Mouse (Mus musculus): ENCODE data around the gene Zfp523.
"Not testable (repeated sequence)": the region's sequence is repeated elsewhere in the genome, so short reads cannot be mapped to it uniquely, and the experiment has no call there.

Zfp523 gene

DNA sequence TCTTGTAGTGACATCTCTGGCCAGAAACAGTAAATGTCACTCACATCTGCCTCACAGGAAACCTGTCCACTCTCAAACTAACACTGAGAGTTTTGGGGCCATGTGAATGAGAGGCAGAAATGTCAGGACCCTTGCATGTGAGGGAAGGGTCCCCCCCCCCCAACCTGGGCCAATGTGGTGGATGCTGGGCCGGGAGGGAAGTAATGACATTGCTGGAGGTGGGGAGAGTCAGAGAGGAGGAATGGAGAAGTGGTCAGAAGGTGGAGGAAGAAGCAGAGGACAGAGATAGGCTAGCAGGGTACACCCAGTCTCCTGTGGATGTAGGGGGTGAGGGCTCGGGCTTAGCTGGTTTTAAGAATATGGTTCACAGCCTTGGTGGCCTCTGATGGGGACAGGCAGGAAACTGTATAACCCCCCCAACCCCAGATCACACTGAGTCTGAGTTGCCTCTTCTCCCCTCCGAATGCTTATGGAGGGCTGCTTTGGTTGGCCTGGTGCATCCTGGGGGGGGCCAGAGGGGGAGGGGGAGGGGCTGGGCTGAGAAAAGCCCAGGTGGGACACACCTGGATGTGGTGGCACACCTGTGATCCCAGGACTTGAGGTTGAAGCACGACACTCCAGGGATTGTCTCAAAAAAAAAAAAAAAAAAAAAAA lies 32.7 kb downstream of the Zfp523 start:
- peak; percentile 47 for DNase-seq (ENCODE audit: low read depth, low spot score)

DNA sequence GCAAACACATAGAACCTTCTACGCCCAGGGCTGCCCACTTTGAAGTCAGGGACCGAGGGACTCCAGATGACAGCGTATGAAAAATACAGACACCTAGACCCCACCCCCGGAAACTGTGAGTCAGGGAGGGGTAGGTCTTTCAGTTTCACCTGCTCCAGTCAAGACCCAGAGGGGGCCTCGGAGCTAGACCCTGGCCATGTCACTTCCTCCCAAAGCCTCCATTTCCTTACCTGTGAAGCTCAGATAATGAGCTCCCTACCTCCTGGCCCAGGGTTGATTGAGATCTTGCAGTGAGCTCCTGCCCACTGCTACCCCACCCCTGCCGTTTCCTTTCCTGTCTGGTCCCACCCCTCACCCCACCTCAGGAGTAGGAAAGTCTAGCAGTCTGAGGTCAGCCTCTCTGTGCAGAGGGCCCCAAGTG lies 35.0 kb downstream of the Zfp523 start:
- DNase-seq (ENCODE audit: low read depth, low spot score) = peak; percentile 93

DNA sequence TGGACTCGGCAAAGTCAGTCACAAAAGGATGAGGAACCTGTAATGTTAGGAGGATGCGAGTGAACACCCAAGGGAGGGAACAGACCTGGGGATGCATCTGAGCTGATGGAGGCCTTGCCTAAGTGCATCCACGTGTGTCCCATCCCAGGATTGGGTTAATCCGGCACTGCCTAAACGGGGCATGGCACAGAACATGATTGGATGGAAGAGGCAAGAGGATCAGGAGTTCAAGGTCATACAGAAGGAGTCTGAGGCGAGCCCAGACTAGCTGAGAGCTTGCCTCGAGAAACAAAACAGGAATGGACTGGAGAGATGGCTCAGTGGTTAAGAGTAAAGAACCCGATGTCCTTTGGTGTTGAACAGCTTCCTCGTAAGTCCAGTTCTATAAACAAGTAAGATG lies 35.5 kb downstream of the Zfp523 start:
- no peak for DNase-seq (ENCODE audit: low read depth, low spot score)

- peak; percentile 80 for DNase-seq (ENCODE audit: low read depth, low spot score)
These were observed 36.3 kb downstream of the Zfp523 start for GRCm38 (mm10) chr17:28213236-28213635.

- no peak for DNase-seq (ENCODE audit: low read depth, low spot score)
These were observed 39.9 kb downstream of the Zfp523 start for GRCm38 (mm10) chr17:28216791-28217190.

GRCm38 (mm10) chr17:28217721-28218649 lies 41.1 kb downstream of the Zfp523 start:
- DNase-seq (ENCODE audit: low read depth, low spot score) = peak; percentile 94

DNA sequence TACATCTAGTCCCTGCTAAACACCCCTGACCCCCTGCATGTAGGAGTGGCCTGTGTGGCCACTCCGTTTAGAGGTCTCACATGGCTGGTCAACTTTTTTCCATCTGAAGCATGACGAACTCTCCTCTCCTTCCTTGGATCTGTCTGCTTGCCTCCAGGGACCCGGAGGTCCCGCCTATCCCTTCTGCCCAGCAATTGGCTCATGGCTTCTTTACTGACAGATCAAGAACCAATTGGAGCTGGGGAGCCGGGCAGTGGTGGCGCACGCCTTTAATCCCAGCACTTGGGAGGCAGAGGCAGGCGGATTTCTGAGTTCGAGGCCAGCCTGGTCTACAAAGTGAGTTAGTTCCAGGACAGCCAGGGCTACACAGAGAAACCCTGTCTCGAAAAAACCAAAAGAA lies 45.5 kb downstream of the Zfp523 start:
- not testable (repeated sequence) for DNase-seq (ENCODE audit: low read depth, low spot score)

DNA sequence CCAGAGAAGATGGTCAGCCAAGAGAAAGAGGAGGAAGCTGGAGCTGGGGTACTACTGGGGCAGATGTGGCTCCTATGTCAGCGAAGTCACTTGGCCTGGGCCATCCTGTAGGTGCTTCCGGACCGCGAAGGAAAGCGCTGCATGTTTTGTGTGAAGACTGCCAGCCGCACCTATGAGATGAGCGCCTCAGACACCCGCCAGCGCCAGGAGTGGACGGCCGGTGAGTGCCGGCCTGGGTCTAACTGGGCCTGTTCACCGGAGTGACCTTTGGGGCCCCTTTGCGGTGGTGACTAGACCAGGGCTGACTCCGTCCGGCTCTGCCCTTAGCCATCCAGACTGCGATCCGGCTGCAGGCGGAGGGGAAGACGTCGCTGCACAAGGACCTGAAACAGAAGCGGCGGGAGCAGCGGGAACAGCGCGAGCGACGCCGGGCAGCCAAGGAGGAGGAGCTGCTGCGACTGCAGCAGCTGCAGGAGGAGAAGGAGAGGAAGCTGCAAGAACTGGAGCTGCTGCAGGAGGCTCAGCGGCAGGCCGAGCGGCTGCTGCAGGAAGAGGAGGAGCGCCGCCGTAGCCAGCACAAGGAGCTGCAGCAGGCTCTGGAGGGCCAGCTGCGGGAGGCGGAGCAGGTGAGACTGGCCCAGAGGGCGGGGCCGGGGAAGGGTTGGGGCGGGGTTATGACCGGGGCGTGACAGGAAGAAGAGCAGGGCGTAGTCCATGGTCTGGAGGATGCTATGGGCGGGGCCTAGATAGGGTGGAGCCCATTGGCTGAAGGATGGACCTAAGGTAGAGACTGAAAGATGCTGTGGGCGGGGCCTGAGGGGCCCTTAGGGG lies 46.8 kb downstream of the Zfp523 start:
- DNase-seq (ENCODE audit: low read depth, low spot score) = peak; percentile 94

DNA sequence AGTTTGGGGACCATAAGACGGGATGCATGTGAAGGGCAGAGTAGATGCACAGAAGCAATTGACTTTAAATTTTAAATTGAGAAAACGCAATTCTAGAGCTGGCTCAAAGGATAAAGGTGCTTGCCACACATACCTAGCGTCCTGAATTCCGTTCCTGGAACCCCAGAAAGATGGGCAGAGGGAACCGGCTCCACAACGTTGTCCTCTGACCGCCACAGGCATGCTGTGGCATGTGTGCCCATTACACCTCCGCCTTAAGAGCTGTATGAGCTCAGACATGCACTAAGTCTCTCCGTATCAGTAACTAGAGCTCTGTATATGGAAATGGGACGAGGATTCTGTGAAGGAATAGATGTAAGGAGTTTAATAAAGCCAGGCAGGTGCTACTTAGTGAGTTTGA lies 47.7 kb downstream of the Zfp523 start:
- no peak for DNase-seq (ENCODE audit: low read depth, low spot score)

DNA sequence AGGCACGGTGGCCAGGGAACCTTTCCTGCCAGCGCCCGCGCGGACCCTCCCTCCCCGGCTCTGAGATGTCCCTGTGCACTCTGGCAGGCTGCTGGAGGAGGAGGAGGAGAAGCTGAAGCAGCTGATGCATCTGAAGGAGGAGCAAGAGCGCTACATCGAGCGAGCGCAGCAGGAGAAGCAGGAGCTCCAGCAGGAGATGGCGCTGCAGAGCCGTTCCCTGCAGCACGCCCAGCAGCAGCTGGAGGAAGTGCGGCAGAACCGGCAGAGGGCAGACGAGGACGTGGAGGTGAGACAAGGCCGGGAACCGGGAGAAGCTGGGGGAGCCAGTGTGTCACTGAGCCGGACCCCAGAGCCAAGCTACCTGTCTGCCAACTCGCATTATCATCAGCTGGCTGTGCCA lies 49.1 kb downstream of the Zfp523 start:
- DNase-seq (ENCODE audit: low read depth, low spot score) = peak; percentile 94

DNA sequence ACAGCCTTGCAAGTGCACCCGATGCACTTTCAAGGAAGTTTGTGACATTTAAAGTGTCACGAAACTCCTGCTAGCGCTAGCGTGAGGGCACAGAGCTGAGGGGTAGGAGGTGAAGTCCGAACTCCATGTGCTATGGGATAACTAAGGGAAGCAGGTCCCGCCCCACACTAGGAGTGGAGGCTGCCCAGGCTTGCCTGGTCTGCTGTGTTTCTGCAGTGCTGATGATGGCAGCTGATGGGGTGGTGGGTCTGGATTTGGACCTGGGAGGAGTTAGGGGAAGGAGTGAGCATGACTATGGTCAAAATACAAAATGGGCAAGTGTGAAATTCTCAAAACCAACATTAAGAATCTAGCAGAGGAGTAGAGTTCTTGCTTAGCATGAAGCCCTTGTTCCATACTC lies 53.6 kb downstream of the Zfp523 start:
- no peak for DNase-seq (ENCODE audit: low read depth, low spot score)

- DNase-seq (ENCODE audit: low read depth, low spot score) = no peak
These were observed 54.3 kb downstream of the Zfp523 start for GRCm38 (mm10) chr17:28231026-28231736.

DNA sequence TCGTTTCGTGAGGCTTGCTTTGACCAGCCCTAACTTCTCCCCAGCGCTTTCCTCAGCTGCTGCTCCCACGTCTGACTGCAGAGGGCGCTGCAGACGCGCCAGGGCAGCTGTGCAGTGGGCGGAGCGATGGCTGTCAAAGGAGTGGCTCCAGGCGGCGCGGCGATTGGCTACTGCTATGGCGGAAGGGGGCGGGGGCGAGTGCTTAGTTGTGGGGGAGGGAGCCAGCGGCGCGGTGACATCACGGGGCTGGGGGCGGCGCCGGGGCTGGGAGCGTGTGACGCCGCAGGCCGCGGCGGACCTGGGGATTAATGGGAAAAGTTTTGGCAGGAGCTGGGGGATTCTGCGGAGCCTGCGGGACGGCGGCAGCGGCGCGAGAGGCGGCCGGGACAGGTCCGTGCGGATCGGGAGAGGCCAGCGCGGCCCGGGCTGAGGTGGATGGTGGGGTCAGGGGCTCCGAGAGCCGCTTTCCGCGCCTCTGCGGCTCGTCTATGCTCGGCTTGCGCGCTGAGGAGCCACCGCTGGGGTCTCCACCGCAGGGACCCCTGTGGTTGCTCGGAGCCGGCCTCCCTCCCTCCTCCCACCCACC lies 55.6 kb downstream of the Zfp523 start, which contains the start of gene Ppard:
TSS of gene Ppard (plus strand) at position 226 of the 586 bp plus-strand sequence.
- DNase-seq (ENCODE audit: low read depth, low spot score) = peak; percentile 99

- peak; percentile 54 for DNase-seq (ENCODE audit: low read depth, low spot score)
These were observed 56.3 kb downstream of the Zfp523 start for GRCm38 (mm10) chr17:28233091-28233731.

DNA sequence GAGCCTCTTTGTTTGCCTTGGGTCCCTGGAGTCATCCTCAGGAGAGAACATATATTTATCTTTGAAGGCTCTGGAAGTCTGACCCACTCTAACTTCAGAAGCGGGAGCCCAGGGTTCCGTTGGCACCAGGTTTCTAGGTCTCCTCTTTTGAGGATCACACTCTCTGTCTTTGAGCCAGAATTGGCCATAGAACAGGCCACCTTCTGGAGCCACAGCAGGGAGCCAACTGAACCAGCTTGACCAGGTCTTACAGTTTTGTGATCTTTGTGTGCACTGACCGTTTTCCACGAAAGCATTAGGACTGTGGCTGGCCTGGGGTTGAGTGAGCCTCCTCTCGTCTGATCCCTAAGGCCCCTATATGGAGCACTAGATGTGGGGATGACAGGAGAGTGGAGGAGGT lies 57.7 kb downstream of the Zfp523 start:
- no peak for DNase-seq (ENCODE audit: low read depth, low spot score)

DNA sequence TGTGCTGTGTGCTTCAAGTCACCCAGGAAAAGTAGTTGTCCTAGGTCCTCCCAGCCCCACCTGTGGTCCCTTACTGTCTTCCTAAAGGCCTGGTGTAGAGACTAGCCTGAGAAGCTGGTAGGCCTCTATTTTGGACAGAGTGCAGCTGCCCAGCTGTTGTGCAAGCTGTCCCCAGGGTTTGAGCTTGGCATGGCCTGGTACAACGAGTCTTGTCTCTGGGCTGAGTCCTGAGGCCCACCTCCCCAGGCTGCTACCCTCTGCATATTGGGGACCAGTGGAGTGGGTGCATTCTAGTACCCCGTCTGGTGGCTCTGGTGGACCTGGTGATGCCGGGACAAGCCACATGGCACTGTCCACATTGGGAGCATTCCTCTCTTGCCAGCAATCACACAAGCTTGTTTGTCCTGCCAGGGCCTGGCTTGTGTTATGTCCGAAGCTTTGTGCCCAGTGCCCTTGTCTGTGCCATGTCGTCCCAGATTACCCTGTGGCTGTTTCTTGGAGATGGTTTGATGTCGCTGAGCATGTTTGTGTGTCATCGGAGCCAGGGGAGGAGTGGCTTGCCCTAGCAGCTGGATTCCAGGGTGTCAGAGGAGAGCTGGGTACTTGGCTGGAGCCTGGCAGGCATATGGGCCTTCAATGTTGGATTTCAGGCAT lies 59.2 kb downstream of the Zfp523 start:
- no peak for DNase-seq (ENCODE audit: low read depth, low spot score)

DNA sequence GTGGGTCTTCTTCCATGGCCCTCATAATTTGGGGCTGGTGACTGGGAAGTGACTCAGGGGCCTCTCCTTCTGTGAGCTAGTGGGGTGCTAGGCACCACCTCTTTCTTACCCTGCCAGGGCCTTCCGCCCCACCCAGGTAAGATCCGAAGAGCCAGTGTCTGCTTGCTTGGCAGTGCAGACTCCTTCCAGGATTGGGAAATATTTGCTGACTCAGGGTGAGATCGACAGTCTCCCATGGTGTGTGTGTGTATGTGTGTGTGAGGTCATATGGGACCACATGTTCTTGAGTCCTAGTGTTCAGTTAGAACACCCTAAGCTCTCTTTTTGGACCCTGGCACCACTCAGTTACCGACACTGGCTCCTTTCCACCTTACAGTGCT lies 59.7 kb downstream of the Zfp523 start:
- no peak for DNase-seq (ENCODE audit: low read depth, low spot score)

GRCm38 (mm10) chr17:28237362-28237761 lies 60.4 kb downstream of the Zfp523 start:
- DNase-seq (ENCODE audit: low read depth, low spot score) = no peak

DNA sequence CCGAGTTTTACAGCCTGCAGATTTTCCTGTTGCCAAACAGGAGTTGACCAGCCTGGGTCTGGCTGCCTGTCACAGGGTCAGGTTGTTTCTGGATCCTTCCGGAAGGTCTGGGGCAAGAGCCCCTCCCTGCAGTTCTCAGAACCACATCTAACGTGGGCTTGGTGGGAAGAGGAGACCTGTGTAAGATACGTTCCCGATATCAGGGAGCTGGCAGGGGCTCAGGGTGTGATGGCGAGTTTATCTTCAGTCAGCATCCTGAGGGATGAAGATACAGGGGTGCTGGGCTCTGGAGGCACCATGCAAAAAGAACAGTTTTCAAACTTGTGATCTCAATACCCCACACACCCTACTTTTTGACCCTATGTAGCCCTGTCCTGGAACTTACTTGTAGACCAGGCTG lies 60.9 kb downstream of the Zfp523 start:
- no peak for DNase-seq (ENCODE audit: low read depth, low spot score)

GRCm38 (mm10) chr17:28240846-28241245 lies 63.9 kb downstream of the Zfp523 start:
- no peak for DNase-seq (ENCODE audit: low read depth, low spot score)
